Mouse (Mus musculus) cerebellum, adult 2 months (tissue): ENCODE data around the gene Il10rb.

Experiments used
- CTCF ChIP-seq: fragments of 200-500 bp; IDR thresholded peaks from 2 replicates; pipeline ENCODE4 v1.5.1; 2011; ENCODE audit warnings: low read depth, mild to moderate bottlenecking, control low read depth, low read length, moderate library complexity, borderline replicate concordance; ENCODE audit not compliant: insufficient read depth
- POLR2A ChIP-seq: fragments of 200-500 bp; IDR thresholded peaks from 2 replicates; pipeline ENCODE4 v1.6.1; 2011; ENCODE audit warnings: low read length, control low read depth, borderline replicate concordance; ENCODE audit not compliant: insufficient read depth

DNA sequence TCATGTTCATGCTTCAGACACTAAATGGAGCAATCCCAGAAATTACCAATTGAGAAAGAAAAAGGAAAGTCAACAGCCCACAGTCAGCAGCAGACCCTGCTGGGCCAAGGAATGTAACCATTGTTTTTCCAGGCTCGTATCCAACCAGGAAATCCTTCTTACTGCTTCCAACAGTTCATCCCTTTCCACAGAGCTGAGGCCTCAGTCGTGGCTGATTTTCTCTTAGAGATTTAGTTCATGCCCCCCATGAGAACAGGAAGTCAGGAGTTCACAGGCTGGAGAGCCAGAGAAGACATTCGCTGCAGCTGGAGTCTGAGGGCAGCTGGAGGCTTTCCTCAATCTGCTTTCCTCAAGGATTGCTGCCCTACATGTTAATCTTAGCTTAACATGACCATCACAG is 42.5 kb upstream of the Il10rb start:
- no peak for TF ChIP-seq CTCF
- TF ChIP-seq POLR2A: no peak
